In genomic region chr17:63749257-63749656, GRCm38 (mm10) we compare ENCODE assay signal across 3 mouse cellular contexts.
DNase-seq lines count a peak whose midpoint lies in the region; TF ChIP-seq lines count a peak whose summit lies in the region.
"Not testable (repeated sequence)": the region's sequence is repeated elsewhere in the genome, so short reads cannot be mapped to it uniquely, and the experiment has no call there.

No protein-coding gene starts in this region.

- H3K79me2 ChIP-seq in CH12.LX (replicated peaks; ENCODE audit: control insufficient read depth, extremely low read depth, insufficient read depth, poor library complexity, severe bottlenecking) = not testable (repeated sequence)

- H3K4me3 ChIP-seq in CH12.LX (replicated peaks in 1 of 3; ENCODE audit: low read depth in 2 of 3, low read length in 2 of 3, poor library complexity in 1 of 3); embryonic fibroblast, embryonic 13.5 days (ENCODE audit: insufficient read depth, low read length): not testable (repeated sequence)

- H3K36me3 ChIP-seq in CH12.LX (replicated peaks in 1 of 2; ENCODE audit: control insufficient read depth in 1 of 2, insufficient read depth in 1 of 2, low read length in 1 of 2) = not testable (repeated sequence)

- peak; percentile 93 for DNase-seq in A20 (ENCODE audit: low read depth, low spot score)
- DNase-seq in CH12.LX (ENCODE audit: extremely low read depth) = peak; percentile 8

- TF ChIP-seq CTCF in CH12.LX (conservative IDR thresholded peaks at IDR 0.05 in 1 of 2, IDR thresholded peaks at IDR 0.05 in 1 of 2; ENCODE audit: low read depth in 2 of 2, low read length in 2 of 2); embryonic fibroblast, embryonic 13.5 days (IDR thresholded peaks at IDR 0.05; ENCODE audit: borderline replicate concordance, insufficient read depth, low read length): not testable (repeated sequence)

- not testable (repeated sequence) for TF ChIP-seq EP300 in CH12.LX (IDR thresholded peaks at IDR 0.05; ENCODE audit: low read length)

- dilution Hi-C loops in CH12.LX (cut with MboI; ENCODE audit: extremely low pct_ligation_motif_present, extremely low pct_unique_long_range_greater_than_20kb, low sequenced_read_pairs) = not testable (repeated sequence)

- H3K27ac ChIP-seq in CH12.LX (ENCODE audit: insufficient read depth, low read depth) = not testable (repeated sequence)
- peak overlapping the region; percentile 31; the same call in 1 of the 2 replicates for H3K27ac ChIP-seq in embryonic fibroblast, embryonic 13.5 days (ENCODE audit: insufficient read depth, low read length)

- not testable (repeated sequence) for H3K4me2 ChIP-seq in CH12.LX (ENCODE audit: insufficient read depth, low read depth, poor library complexity, severe bottlenecking)

- TF ChIP-seq RAD21 in CH12.LX (IDR thresholded peaks at IDR 0.05; ENCODE audit: low read depth, low read length) = not testable (repeated sequence)

- H3K27me3 ChIP-seq in CH12.LX (replicated peaks) = not testable (repeated sequence)

- H3K9ac ChIP-seq in CH12.LX (ENCODE audit: insufficient read depth, low read depth) = not testable (repeated sequence)

- TF ChIP-seq POLR2A in CH12.LX (IDR thresholded peaks at IDR 0.05; ENCODE audit: low read depth, low read length); embryonic fibroblast, embryonic 13.5 days (IDR thresholded peaks at IDR 0.05; ENCODE audit: low read depth, low read length): not testable (repeated sequence)

- not testable (repeated sequence) for H3K4me1 ChIP-seq in CH12.LX (ENCODE audit: control insufficient read depth in 1 of 2, insufficient read depth in 2 of 2); embryonic fibroblast, embryonic 13.5 days (ENCODE audit: control insufficient read depth, insufficient read depth, low read length)

- H3K9me3 ChIP-seq in CH12.LX (replicated peaks; ENCODE audit: low read length) = not testable (repeated sequence)

- in situ Hi-C loops in CH12.LX (cut with MboI; ENCODE audit: low pct_ligation_motif_present, low pct_unique_long_range_greater_than_20kb, low sequenced_read_pairs) = not testable (repeated sequence)
